Mouse (Mus musculus): ENCODE results near the gene Csad.
"Not testable (repeated sequence)": the region's sequence is repeated elsewhere in the genome, so short reads cannot be mapped to it uniquely, and the experiment has no call there.

Csad gene

DNA sequence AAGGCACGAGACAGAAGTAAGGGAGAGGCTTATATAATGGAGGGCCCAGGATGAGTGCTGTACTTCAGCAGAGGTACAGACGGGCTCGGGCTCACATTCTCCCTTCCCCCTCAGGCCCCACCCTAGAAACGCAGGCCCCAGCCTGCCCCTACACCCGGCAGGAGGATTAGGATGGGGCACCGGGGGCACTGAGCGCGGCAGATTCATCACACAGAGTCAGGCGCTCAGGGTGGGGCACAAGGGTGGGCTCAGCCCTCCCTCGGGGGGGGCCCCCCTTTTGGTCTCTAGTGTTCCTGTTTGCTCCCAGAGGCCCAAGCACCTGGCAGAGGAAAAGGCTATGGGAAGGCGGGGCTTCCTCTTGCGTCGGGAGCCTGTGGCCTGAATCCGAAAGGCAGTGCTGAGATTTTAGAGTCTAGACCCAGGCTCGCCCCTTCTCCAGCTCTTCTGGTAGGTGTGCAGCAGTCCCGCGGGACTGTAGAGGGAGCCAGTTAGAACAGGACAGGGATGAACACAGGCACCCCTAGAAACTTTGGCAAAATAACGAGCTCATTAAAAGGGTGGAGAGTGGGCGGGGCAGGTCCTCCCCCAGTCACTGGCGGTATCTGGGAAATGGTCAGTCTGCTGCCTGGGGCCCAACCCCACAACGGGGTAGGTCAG is 31.0 kb upstream of the Csad start:
- in situ Hi-C loops (cut with MseI, MboI) = loop anchor here in 1 of 2 experiments (5.0 kb wide), 1 partner anchor 37 kb away; the partner anchor contains the start of gene Gm9918

DNA sequence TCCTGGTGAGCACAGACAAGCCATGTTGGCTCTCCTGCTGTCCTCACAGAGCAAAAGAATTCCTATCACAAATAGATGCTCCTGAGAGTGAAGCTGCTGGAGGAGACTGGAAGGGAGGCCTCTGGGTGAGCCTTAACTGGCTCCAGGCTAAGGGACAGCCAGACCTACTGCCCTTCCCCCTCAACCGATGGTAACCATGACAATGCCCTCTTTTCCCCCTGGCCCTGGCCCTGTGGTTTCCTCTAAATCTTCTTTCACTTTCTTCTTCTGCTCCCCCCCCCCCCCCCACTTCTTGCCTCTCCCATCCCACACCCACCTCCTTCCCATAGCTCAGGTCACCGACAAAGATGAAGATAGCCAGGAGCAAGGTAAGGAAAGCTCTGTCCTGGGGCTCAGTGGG is 29.4 kb upstream of the Csad start:
- in situ Hi-C loops (cut with MseI, MboI) = no loop called here

DNA sequence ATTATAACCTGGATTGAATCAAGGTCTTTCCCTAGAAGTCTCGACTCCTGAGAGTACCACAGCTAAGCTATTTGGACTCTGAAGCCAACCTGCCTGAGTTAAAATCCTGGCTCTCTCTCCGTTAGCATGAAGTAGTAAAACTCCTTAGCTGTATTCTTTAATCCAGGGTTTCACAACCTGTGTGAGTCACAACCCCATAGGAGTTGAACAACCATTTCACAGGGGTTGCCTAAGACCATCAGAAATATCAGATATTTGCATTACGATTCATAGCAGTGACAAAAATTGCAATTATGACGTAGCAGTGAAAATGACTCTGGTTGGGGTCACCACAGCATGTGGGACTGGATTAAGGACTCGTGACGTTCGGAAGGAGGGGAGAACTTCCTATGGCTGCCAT is 28.2 kb upstream of the Csad start:
- in situ Hi-C loops (cut with MseI, MboI) = no loop called here

DNA sequence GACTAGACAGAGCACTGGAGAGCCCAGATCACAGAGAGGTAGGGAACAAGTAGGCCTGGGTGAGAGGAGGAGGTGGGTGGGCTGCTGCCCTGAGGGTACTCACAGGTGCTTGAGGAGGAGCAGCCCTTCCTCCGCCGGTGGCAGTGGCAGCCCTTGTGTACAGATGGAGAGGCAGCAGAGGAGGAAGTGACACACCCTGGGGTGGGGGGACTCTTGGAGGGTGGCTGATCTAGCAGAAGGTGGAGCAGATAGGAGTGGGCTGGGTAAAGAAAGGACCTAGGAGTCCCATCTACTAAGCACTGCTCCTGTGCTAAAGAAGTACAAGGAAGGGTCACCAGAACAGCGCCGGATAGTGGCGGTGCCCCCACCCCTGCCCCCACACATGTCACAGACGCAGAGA is 27.2 kb upstream of the Csad start, which contains the start of gene Itgb7:
Gene Itgb7, minus strand, starts transcription at position 197 of the 400 bp plus-strand sequence.
- in situ Hi-C loops (cut with MseI, MboI) = no loop called here

DNA sequence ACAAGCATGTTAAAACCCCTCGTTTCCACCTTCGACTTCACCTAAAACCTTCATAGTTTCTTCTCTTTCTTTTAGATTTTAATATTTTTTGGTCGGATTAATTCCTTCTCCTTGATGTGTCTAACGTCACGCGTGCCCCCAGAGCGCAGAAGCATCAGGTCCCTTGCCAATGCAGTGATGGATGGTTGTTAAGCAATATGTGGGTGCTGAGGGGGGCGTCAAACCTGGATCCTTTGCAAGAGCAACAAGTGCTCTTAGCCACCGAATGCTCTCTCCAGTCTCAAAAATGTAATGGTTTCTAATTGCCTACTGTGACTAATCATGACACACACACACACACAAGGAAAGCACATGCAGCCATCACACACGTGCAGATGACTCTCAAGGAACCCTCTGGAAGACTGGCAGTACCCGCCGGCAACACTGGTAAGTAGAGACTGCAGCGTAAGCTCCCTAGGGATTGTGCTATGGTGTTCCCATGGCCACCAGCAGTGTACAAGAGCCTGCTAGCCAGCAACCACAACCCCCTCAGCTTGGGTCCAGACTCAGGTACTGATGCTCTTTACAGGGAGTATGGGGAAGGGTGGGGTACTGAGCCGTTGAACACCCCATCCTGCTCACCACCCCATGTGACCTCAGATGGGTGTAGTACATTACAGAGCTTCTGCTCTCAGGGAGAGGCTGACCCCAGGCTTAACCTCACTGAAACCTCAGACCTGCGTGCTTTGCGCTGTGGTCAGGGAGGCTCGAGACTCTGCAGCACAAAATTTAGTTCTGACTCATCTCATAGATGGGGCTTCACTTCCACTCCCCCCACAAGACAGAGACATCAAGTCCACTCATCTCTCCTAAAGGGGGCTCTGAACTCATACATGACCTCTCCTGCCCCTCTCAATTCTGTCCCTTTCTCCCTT is 26.1 kb upstream of the Csad start:
- in situ Hi-C loops (cut with MseI, MboI) = no loop called here

DNA sequence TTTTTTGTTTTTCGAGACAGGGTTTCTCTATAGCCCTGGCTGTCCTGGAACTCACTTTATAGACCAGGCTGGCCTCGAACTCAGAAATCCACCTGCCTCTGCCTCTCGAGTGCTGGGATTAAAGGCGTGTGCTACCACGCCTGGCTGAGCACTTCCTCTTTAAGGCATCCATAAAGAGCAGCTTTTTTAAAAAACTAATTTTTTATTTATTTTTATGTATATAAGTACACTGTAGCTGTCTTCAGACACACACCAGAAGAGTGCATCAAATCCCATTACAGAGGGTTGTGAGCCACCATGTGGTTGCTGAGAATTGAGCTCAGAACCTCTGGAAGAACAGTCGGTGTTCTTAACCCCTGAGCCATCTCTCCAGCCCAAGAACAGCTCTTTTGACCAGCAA is 21.1 kb upstream of the Csad start:
- in situ Hi-C loops (cut with MseI, MboI) = not testable (repeated sequence)

DNA sequence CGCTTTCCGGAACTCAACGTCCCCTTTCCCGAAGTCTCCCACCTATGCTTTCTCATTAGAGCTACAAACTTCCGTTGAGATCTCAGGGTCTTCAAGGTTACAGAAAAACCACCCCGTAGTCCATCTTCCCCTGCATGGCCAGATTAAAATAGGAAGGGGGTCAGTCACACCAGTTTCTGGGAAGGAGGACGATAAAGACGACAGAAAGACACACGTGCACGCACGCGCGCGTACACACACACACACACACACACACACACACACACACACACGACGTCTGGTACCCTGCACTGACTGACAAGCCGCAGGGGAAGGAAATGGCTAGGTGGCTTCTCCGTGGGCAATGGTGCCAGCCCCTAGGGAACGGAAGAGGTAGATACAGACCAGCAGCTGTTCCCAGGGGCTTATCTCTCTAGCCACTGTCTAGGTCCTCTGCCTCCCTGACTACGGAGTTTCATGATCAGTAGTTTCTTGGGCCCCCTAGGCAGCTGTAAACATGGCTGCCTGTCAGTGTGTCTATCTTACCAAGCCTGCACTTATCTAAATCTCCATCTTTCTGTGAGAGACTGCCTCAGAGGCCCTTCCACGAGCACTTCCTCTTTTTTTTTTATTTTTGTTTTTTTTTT is 20.6 kb upstream of the Csad start:
- in situ Hi-C loops (cut with MseI, MboI) = loop anchor here (5.0 kb wide), 2 partner anchors 38 to 48 kb away; no protein-coding TSS in a partner anchor

DNA sequence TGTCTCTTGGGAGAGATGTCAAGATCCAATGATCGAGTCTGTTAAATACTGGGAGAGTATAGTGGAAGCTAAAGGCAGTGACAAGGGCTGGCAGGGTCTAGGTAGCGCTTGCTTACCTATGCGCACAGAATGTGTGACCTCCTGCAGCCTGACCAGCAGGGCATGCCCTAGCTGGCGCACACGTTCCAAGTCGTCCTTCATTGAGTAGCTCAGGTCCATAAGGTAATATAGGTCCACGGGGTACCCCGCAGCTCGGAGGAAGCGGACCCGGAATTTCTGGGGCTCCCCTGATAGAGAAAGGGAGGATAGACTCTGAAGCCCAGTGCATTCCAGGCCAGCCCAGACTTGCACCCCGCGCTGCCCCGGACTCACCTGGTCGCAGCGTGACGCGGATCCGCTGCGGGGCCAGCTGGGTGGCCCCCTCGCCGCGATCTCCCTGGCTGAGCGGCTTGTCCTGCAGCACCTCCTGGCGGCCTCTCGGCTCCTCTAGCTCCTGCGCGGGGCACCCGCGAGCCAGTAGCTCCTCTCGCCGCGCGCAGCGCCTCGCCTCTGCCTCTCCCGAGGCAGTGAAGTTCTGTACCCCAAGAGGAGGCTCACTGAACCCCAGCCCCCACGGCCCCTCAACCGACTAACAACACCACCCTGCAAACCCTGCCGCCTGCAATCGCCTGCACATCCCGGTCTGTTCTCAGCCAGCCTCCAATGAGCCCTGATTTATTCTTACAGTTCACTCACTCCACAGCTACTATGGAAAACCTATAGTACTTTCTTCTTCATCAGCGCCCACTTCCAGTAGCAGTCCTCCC is 19.9 kb upstream of the Csad start:
- in situ Hi-C loops (cut with MseI, MboI) = loop anchor here (5.0 kb wide), 2 partner anchors 37 to 47 kb away; no protein-coding TSS in a partner anchor

DNA sequence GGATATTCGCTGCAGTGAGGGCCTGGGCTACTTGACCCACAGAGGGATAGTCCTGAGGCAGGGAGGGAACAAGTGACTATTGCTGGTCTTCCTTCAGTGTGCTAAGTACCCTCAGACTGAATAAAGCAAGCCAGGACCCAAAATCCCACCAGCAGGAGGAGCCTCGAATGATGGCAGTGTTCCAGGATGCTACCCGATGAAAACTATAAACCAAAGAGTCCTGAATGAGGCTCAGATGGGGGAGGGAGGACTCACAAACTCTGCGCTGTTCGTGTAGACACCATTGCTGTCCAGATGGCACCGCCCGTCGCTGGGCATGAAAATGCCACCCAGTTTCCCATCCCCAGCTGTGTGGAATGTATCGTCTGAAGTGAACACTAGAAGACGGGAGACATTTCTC is 17.9 kb upstream of the Csad start:
- in situ Hi-C loops (cut with MseI, MboI) = loop anchor here (5.0 kb wide), 2 partner anchors 35 to 45 kb away; no protein-coding TSS in a partner anchor

DNA sequence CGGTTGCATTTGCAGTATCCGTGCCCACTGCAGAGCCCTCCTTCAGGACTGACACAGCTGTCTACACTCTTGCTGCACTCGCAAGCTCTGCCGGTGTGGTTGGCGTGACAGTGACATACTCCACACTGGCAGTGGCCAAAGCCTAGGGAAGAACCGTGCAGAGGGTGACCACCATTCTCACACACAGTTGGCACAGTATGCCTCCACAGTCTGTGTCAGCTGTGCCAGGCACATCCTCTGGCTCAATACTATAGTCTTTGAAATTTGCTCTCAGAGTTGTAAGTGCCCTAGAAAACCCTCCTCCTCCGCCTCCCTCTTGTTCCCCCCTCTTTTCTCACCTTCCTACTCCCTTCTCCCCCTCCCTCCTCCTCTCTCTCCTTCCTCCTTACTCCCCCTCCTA is 12.8 kb upstream of the Csad start:
- in situ Hi-C loops (cut with MseI, MboI) = no loop called here

DNA sequence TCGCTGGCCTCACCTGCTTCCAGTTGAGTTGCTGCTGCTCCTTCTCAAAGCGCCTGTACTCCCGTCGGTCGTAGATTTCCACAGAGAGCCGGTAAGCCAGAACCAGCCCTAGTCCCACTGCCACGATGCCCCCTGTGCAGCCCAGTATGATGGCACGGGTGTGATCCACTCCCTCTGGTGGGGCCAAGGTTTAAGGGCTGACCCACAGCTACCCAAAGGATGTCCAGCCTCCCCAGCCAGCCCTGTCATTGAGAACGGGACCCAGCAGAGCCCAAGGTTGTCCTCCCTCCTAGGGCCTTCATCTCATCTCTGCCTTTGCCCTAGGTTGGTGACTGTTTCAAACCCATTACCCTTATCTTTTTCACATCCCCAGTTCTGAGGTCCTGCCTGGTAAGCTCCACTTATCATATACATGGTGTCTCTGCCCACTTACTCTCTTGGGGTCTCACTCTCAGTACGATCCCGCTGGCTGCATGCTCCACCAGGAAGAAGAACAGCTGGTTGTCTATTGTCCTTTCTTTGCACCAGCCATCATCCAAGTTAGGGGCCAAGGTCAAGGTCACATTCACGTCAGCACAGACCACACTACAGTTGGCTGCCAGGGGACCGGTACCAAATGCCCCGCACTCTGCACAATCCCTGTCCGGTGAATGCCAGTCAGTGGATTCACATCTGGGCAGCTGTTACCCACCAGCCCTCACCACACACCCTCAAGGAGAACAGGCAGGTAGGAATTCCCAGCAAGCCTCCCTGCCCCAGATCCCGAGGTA is 12.1 kb upstream of the Csad start:
- in situ Hi-C loops (cut with MseI, MboI) = no loop called here

DNA sequence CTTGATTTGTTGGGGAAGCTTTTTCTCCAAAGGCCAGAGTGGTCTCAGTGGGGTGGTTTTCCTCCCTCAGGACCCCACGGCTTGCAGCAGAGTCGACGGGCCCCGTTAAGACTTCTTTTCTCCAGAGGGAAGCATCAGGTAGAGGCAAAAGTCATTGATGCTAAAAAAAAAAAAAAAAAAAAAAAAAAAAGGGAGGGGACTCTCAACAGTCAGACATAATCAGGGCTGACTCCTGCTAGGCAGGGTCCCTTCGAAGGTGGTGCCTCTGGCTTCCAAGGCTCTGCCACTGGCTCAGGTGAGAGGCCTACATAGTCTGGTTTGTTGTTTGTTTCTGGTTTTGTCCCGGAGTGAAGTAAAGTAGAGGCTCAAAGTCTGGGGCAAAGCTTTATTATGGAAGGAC is 11.1 kb upstream of the Csad start:
- in situ Hi-C loops (cut with MseI, MboI) = no loop called here

DNA sequence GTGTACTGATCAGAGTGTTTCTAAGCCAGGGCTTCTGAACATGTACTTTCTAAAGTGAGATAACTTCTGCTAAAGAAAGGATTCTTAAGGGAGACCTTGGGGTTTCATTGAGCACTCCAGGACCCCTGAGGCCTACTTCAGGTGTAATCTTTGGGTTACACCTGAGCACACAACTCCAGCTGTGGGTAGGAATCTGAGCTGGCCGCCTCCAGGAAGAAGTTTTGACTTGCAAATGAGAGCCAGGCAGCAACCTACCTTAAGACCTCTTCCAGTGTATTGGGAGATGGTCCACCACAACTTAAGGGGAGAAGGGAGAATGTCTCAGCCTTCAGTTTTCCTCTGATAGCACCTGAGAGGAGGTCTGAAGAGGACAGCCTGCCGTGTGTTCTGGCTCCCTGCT is 9.6 kb upstream of the Csad start:
- in situ Hi-C loops (cut with MseI, MboI) = no loop called here

DNA sequence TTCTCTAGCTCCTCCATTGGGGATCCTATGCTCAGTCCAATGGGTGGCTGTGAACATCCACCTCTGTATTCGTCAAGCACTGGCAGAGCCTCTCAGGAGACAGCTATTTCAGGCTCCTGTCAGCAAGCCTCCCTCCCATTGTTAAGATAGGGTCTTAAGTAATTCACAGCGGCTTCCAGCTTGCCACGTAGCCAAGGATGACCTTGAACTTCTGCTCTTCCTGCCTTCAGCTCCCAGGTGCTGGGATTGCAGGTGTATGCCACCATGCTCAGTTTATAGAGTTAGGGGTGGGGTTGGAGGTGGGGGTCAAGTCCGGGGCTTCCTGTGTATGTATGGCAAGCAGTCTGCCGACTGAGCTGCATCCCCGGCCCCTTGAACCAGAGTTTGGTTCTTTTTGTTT is 7.4 kb upstream of the Csad start:
- in situ Hi-C loops (cut with MseI, MboI) = no loop called here

DNA sequence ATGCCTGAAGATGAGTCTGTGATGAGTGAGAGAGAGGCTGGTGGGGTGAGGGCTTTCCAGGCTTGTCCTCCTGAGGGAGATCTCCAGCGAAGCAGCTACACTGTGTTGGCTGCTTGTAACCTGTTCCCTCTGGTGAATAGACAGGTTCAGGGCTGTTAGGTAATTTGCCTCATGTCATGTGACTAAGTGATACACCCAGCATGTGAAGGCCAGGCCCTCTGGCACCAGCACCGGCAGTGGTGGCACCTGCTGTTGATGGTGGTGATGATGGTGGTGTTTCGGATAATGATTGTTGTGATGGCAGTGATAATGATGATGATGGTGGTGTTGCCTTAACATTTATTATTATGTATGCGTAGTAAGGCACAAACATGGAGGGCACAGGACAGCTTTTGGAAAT is 6.3 kb upstream of the Csad start:
- in situ Hi-C loops (cut with MseI, MboI) = no loop called here

DNA sequence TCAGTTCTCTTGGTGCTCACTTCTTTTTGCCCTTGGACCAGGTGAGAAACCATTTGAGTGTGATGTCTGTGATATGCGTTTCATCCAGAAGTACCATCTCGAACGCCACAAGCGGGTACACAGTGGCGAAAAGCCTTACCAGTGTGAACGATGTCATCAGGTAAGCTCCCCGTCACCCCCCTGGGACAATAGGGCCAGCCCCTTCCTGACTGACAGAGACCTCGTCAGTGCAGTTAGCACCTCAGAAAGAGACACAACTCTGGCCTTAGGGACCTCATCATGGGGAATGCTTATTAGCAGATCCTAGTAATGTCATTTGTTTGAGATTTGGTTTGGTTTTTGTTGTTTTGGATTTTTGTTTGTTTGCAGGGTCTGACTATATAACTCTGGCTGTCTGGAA is 4.6 kb upstream of the Csad start:
- in situ Hi-C loops (cut with MseI, MboI) = no loop called here

DNA sequence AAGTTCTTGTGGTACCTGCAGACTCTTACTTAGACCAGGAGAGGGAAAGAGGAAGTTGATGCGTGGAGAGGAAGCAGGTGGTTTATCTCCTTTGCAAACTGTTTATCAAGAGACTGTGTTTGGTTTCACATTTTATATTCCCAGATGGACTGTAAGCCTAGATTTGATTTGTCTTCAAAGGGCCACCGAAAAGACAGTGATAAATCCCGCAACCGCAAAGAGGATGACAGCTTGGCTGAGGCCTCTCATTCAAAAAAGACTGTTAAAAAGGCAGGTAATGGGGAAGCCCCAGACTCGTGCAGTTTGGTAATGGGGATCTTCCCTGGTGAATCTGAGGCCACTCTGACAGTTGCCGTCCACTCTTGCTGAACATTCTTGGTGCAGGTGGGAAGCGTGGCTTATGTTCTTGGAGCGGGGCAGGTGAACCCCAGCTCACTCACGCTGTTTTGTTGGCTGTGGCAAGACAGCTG is 3.6 kb upstream of the Csad start:
- in situ Hi-C loops (cut with MseI, MboI) = no loop called here

DNA sequence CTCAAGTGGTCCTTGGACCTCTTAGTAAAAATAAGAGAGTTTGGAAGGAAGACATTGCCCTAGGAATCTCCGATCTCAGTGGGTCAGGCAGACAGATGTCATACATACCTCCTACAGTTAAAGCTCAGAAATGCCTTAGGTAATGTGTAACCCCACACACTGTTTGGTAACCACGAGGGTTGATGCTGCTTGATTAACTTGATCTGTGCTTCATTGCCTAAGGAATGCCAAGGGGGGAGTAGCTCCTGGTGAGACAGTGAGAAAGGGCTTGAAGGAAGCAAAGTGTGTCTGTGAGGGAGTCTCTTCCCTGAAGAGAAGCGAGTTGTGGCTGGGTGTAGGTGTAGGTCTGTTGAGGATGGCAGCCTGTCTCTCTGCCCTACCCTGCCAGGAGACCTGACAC is 2.8 kb upstream of the Csad start:
- in situ Hi-C loops (cut with MseI, MboI) = no loop called here

DNA sequence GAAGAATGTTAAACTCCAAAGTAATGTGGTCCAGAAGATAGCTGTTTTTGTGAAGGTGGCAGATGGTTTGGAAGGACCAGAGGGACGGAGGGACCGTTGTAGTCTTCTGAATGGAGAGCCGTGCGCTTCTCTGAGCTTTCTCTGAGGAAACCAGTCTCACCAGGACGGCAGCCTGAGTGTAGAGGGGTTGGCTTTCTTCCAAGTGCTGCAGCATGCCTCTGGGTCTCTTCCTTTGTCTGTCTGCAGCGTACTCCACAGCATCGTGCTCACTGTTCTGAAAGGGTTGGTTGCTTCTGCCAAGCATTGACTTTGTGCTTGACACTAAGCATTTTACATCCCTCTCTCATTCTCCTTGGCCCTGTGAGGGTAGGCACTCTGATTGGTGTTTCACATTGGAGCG is 1.3 kb upstream of the Csad start:
- in situ Hi-C loops (cut with MseI, MboI) = no loop called here

DNA sequence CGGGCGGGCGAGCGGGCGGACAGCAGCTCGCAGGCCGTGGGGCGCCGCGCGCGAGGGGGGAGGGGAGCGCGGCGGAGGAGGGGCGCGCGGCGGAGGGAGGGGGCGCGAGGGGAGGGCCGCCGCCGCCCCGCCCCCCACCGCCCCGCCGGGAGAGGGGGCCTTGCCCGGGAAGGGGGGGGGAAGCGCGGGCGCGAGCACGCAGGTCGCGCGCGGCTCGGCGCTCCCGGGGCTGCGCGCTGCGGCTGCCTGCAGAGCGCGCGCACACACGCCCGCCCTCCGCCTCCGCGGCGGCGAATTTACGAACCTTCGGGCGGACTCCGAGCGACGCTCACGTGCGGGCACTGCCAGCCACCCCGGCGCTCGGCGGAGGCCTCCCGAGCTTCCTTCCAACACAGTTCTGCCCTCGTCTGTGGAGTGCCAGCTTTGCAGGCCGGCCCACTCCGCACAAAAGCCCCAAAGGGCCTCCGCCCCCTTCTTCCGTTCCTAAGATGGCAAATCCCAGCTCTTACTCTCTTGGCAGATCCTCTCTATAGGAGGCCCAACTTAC is 616 bp downstream of the Csad start:
- in situ Hi-C loops (cut with MseI, MboI) = no loop called here

Data from mouse trophoblast stem cell (cell line).